Mouse (Mus musculus): ENCODE measurements around the gene Pth. TPM values are rescaled to one million over a fixed set of nuclear protein-coding genes. Genes with fewer than 3 reads are reported as not detected.

Gene Pth
- not detected in 2 replicates for total RNA-seq (2014; fragmentation: Nextera tagmentation)
- 0.33 TPM in 1 of 2 replicates, not detected in the other for total RNA-seq (2017)
- polyA plus RNA-seq (2012) = not detected in 2 replicates

- DNase-seq (ENCODE audit: low spot score) (no peak), ATAC-seq (ENCODE audit: extremely low read depth, insufficient number of reproducible peaks, low FRiP score, poor library complexity, severe bottlenecking) (no peak)
- Histone ChIP-seq H3K36me3 (replicated peaks) (no peaks in the 10 kb centered on the region), H3K9me3 (replicated peaks) (no peaks in the 10 kb centered on the region), H3K4me1 (ENCODE audit: insufficient read depth, low read depth, low read length) (peaks cover 44% of the 10 kb centered on the region), H3K4me3 (ENCODE audit: low read depth, low read length) (no peak within 1 kb of the TSS), H3K27me3 (ENCODE audit: insufficient read depth, low read length) (no peaks in the 10 kb centered on the region)
- no peak for TF ChIP-seq GATA2 (IDR thresholded peaks at IDR 0.05; ENCODE audit: borderline replicate concordance, low read depth, low read length)
- TF ChIP-seq TAL1 (conservative IDR thresholded peaks at IDR 0.05; ENCODE audit: low read depth, low read length) = no peak
- no peak for TF ChIP-seq GATA1 (IDR thresholded peaks at IDR 0.05; ENCODE audit: borderline replicate concordance, low read length)
- TF ChIP-seq CTCF (IDR thresholded peaks at IDR 0.05; ENCODE audit: low read depth, low read length) = no peak
- TF ChIP-seq POLR2AphosphoS5 (IDR thresholded peaks at IDR 0.05; ENCODE audit: insufficient replicate concordance, low read depth, low read length) = no peak
Observed at GRCm38 (mm10) chr7:113388470-113388869, at the start of gene Pth. Gene Pth, minus strand, starts transcription at chr7:113388570.

GRCm38 (mm10) chr7:113436312-113436711, 47.9 kb upstream of the Pth start:
- no peak for DNase-seq (ENCODE audit: low spot score)
- no peak overlapping the region; the same call in 1 of the 2 replicates for H3K4me3 ChIP-seq (ENCODE audit: low read depth, low read length)
- peaks cover 12% of the 10 kb centered on the region for H3K4me1 ChIP-seq (ENCODE audit: insufficient read depth, low read depth, low read length)
- H3K27me3 ChIP-seq (ENCODE audit: insufficient read depth, low read length) = peaks cover 3% of the 10 kb centered on the region; the same call in 1 of the 2 replicates
- TF ChIP-seq TAL1 (conservative IDR thresholded peaks at IDR 0.05; ENCODE audit: low read depth, low read length) (0 out of 2 replicates have a peak, but pooled peaks have one; percentile 25), CTCF (IDR thresholded peaks at IDR 0.05; ENCODE audit: low read depth, low read length) (no peak), POLR2AphosphoS5 (IDR thresholded peaks at IDR 0.05; ENCODE audit: insufficient replicate concordance, low read depth, low read length) (no peak)
- H3K9me3 ChIP-seq (replicated peaks) = 0 out of 2 replicates have a peak, but pooled peaks cover 2% of the 10 kb centered on the region
- ATAC-seq (ENCODE audit: extremely low read depth, insufficient number of reproducible peaks, low FRiP score, poor library complexity, severe bottlenecking) = peak; percentile 63
- no peaks in the 10 kb centered on the region for H3K36me3 ChIP-seq (replicated peaks)

- Histone ChIP-seq H3K9me3 (replicated peaks) (no peaks in the 10 kb centered on the region), H3K27me3 (ENCODE audit: insufficient read depth, low read length) (no peaks in the 10 kb centered on the region; the same call in 1 of the 2 replicates), H3K36me3 (replicated peaks) (no peaks in the 10 kb centered on the region), H3K4me3 (ENCODE audit: low read depth, low read length) (no peak overlapping the region), H3K4me1 (ENCODE audit: insufficient read depth, low read depth, low read length) (peaks cover 12% of the 10 kb centered on the region)
- peak; percentile 63 for DNase-seq (ENCODE audit: low spot score)
- peak; percentile 40; the same call in 1 of the 2 replicates for TF ChIP-seq CTCF (IDR thresholded peaks at IDR 0.05; ENCODE audit: low read depth, low read length)
- no peak for TF ChIP-seq POLR2AphosphoS5 (IDR thresholded peaks at IDR 0.05; ENCODE audit: insufficient replicate concordance, low read depth, low read length)
- no peak for TF ChIP-seq GATA2 (IDR thresholded peaks at IDR 0.05; ENCODE audit: borderline replicate concordance, low read depth, low read length)
- TF ChIP-seq TAL1 (conservative IDR thresholded peaks at IDR 0.05; ENCODE audit: low read depth, low read length) = no peak
- TF ChIP-seq GATA1 (IDR thresholded peaks at IDR 0.05; ENCODE audit: borderline replicate concordance, low read length) = no peak
- peak; percentile 63; the same call in 1 of the 2 replicates for ATAC-seq (ENCODE audit: extremely low read depth, insufficient number of reproducible peaks, low FRiP score, poor library complexity, severe bottlenecking)
Observed at GRCm38 (mm10) chr7:113434286-113434685, 45.9 kb upstream of the Pth start.

GRCm38 (mm10) chr7:113433451-113433850, 45.1 kb upstream of the Pth start:
- ATAC-seq (ENCODE audit: extremely low read depth, insufficient number of reproducible peaks, low FRiP score, poor library complexity, severe bottlenecking) (no peak), DNase-seq (ENCODE audit: low spot score) (no peak)
- no peaks in the 10 kb centered on the region for H3K27me3 ChIP-seq (ENCODE audit: insufficient read depth, low read length)
- TF ChIP-seq GATA2 (IDR thresholded peaks at IDR 0.05; ENCODE audit: borderline replicate concordance, low read depth, low read length) (no peak), CTCF (IDR thresholded peaks at IDR 0.05; ENCODE audit: low read depth, low read length) (no peak), TAL1 (conservative IDR thresholded peaks at IDR 0.05; ENCODE audit: low read depth, low read length) (no peak), POLR2AphosphoS5 (IDR thresholded peaks at IDR 0.05; ENCODE audit: insufficient replicate concordance, low read depth, low read length) (no peak), GATA1 (IDR thresholded peaks at IDR 0.05; ENCODE audit: borderline replicate concordance, low read length) (no peak)
- no peak overlapping the region for H3K4me3 ChIP-seq (ENCODE audit: low read depth, low read length)
- H3K9me3 ChIP-seq (replicated peaks) = no peaks in the 10 kb centered on the region
- no peaks in the 10 kb centered on the region for H3K36me3 ChIP-seq (replicated peaks)
- H3K4me1 ChIP-seq (ENCODE audit: insufficient read depth, low read depth, low read length) = peaks cover 12% of the 10 kb centered on the region

GRCm38 (mm10) chr7:113432891-113433290, 44.5 kb upstream of the Pth start:
- H3K4me3 ChIP-seq (ENCODE audit: low read depth, low read length) = no peak overlapping the region
- ATAC-seq (ENCODE audit: extremely low read depth, insufficient number of reproducible peaks, low FRiP score, poor library complexity, severe bottlenecking) (no peak), DNase-seq (ENCODE audit: low spot score) (no peak)
- H3K36me3 ChIP-seq (replicated peaks) = no peaks in the 10 kb centered on the region
- no peak for TF ChIP-seq GATA2 (IDR thresholded peaks at IDR 0.05; ENCODE audit: borderline replicate concordance, low read depth, low read length)
- no peak for TF ChIP-seq TAL1 (conservative IDR thresholded peaks at IDR 0.05; ENCODE audit: low read depth, low read length)
- no peak for TF ChIP-seq POLR2AphosphoS5 (IDR thresholded peaks at IDR 0.05; ENCODE audit: insufficient replicate concordance, low read depth, low read length)
- no peak for TF ChIP-seq CTCF (IDR thresholded peaks at IDR 0.05; ENCODE audit: low read depth, low read length)
- TF ChIP-seq GATA1 (IDR thresholded peaks at IDR 0.05; ENCODE audit: borderline replicate concordance, low read length) = no peak
- no peaks in the 10 kb centered on the region for H3K27me3 ChIP-seq (ENCODE audit: insufficient read depth, low read length)
- no peaks in the 10 kb centered on the region for H3K9me3 ChIP-seq (replicated peaks)
- peaks cover 12% of the 10 kb centered on the region for H3K4me1 ChIP-seq (ENCODE audit: insufficient read depth, low read depth, low read length)

- no peaks in the 10 kb centered on the region for H3K9me3 ChIP-seq (replicated peaks)
- TF ChIP-seq GATA1 (IDR thresholded peaks at IDR 0.05; ENCODE audit: borderline replicate concordance, low read length) (no peak), TAL1 (conservative IDR thresholded peaks at IDR 0.05; ENCODE audit: low read depth, low read length) (no peak), GATA2 (IDR thresholded peaks at IDR 0.05; ENCODE audit: borderline replicate concordance, low read depth, low read length) (no peak), CTCF (IDR thresholded peaks at IDR 0.05; ENCODE audit: low read depth, low read length) (no peak), POLR2AphosphoS5 (IDR thresholded peaks at IDR 0.05; ENCODE audit: insufficient replicate concordance, low read depth, low read length) (no peak)
- ATAC-seq (ENCODE audit: extremely low read depth, insufficient number of reproducible peaks, low FRiP score, poor library complexity, severe bottlenecking) (no peak), DNase-seq (ENCODE audit: low spot score) (no peak)
- H3K36me3 ChIP-seq (replicated peaks) = no peaks in the 10 kb centered on the region
- H3K4me3 ChIP-seq (ENCODE audit: low read depth, low read length) = no peak overlapping the region
- peaks cover 47% of the 10 kb centered on the region for H3K4me1 ChIP-seq (ENCODE audit: insufficient read depth, low read depth, low read length)
- no peaks in the 10 kb centered on the region for H3K27me3 ChIP-seq (ENCODE audit: insufficient read depth, low read length)
Observed at GRCm38 (mm10) chr7:113420771-113421170, 32.4 kb upstream of the Pth start.

Measured in G1E (cell line).